Mouse (Mus musculus): Measurements from ENCODE around the gene Unc80. TPM values are rescaled to one million over a fixed set of nuclear protein-coding genes. Genes with fewer than 3 reads are reported as not detected.

The Unc80 gene
- polyA plus RNA-seq, 1 experiment from 2014 or later: 1.0 TPM

DNA sequence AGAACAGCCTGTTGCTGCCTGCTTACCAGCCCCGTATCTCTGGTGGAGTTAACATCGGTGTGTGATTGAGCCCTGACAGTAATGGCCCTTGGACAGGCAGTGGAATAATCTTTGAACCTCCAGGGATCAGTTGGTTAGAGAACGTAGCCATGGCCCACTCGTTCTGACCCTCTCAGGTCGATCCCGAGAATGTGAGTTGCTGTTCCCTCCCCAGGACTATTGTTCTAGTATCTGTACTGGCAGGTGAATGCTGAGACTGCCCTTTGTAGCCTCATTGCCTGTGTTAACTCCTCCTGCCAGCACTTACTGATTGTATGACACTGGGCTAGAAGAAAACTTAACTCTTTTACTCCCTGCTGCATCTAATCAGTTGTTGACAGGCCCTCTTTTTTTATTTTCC lies 236.4 kb downstream of the Unc80 start:
- H3K4me1 ChIP-seq (ENCODE audit: control insufficient read depth, insufficient read depth, low read length): no peaks in the 10 kb centered on the region
- H3K9ac ChIP-seq (ENCODE audit: low read length): no peak overlapping the region
- H3K27ac ChIP-seq (ENCODE audit: low read depth, low read length): no peak overlapping the region
- no peaks in the 10 kb centered on the region for H3K27me3 ChIP-seq (ENCODE audit: control insufficient read depth, insufficient read depth, low read length)
- peaks cover 3% of the 10 kb centered on the region; the same call in 1 of the 2 replicates for H3K36me3 ChIP-seq (ENCODE audit: control insufficient read depth, insufficient read depth, low read length)
- no peak overlapping the region for H3K4me2 ChIP-seq (ENCODE audit: low read depth)
- DNase-seq (ENCODE audit: low spot score) (no peak), ATAC-seq (ENCODE audit: insufficient read depth, low FRiP score, low TSS enrichment) (no peak)
- H3K9me3 ChIP-seq (ENCODE audit: control insufficient read depth, low read length): no peaks in the 10 kb centered on the region
- no peak overlapping the region for H3K4me3 ChIP-seq (ENCODE audit: low read depth, low read length)
- WGBS: 53% methylated on average over 6 of the region's 6 CpGs

DNA sequence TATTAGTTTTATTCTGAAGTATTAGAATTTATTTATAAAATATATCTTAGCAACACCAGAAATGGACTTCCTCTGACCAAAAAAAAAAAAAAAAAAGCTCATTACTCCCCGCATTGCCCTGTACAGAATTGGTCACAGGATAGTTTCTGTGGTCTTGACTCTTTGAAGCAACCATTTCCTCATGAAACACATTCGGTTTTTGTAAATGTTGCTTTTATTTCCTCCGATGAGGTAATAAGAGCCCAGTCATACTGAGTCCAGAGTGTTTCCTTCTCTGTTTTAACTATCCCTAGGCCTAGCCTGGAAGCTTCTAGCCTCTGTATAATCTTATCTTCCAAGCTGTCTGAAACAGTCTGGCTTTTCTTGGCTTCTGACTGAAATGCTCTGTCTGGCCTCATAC lies 244.7 kb downstream of the Unc80 start:
- no peak overlapping the region for H3K4me2 ChIP-seq (ENCODE audit: low read depth)
- H3K4me1 ChIP-seq (ENCODE audit: control insufficient read depth, insufficient read depth, low read length): no peaks in the 10 kb centered on the region
- no peaks in the 10 kb centered on the region for H3K9me3 ChIP-seq (ENCODE audit: control insufficient read depth, low read length)
- no peak for DNase-seq (ENCODE audit: low spot score)
- H3K27me3 ChIP-seq (ENCODE audit: control insufficient read depth, insufficient read depth, low read length): no peaks in the 10 kb centered on the region
- H3K9ac ChIP-seq (ENCODE audit: low read length): no peak overlapping the region
- H3K4me3 ChIP-seq (ENCODE audit: low read depth, low read length): no peak overlapping the region
- 0 out of 2 replicates have a peak, but pooled peaks cover 3% of the 10 kb centered on the region for H3K36me3 ChIP-seq (ENCODE audit: control insufficient read depth, insufficient read depth, low read length)
- ATAC-seq (ENCODE audit: insufficient read depth, low FRiP score, low TSS enrichment): no peak
- H3K27ac ChIP-seq (ENCODE audit: low read depth, low read length): no peak overlapping the region
- 92% methylated on average over 3 of the region's 3 CpGs for WGBS

DNA sequence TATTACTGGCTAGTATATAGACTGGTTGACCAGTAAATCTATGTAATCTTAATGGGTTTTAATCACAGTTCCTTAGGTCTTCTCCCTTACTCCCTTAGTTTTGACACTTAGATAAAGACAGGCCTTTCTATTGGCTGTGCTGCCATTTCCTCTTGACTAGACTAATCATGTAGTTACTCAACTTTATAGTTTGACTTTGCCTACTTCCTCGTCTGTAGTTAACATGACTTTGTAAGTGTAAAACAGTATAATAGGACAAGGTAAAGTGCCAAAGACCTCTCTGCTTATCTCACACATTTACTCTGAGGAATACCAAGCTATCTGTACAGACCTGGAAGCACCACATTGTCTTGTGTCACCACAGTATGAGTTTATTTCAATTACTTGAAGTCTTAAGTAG lies 262.4 kb downstream of the Unc80 start:
- no peak overlapping the region for H3K4me2 ChIP-seq (ENCODE audit: low read depth)
- DNase-seq (ENCODE audit: low spot score): no peak
- no peaks in the 10 kb centered on the region for H3K27me3 ChIP-seq (ENCODE audit: control insufficient read depth, insufficient read depth, low read length)
- H3K9me3 ChIP-seq (ENCODE audit: control insufficient read depth, low read length): no peaks in the 10 kb centered on the region
- no peak overlapping the region for H3K4me3 ChIP-seq (ENCODE audit: low read depth, low read length)
- no peak overlapping the region for H3K27ac ChIP-seq (ENCODE audit: low read depth, low read length)
- H3K36me3 ChIP-seq (ENCODE audit: control insufficient read depth, insufficient read depth, low read length): no peaks in the 10 kb centered on the region; the same call in 1 of the 2 replicates
- WGBS: 80% methylated on average over 1 of the region's 1 CpGs
- no peak overlapping the region for H3K9ac ChIP-seq (ENCODE audit: low read length)
- ATAC-seq (ENCODE audit: insufficient read depth, low FRiP score, low TSS enrichment): no peak
- no peaks in the 10 kb centered on the region for H3K4me1 ChIP-seq (ENCODE audit: control insufficient read depth, insufficient read depth, low read length)

Other genes with a start within 250 kb of the Unc80 start
- 51.1 and 54.5 TPM in 2 replicates for gene Rpe, start 232.5 kb downstream of the Unc80 start, polyA plus RNA-seq (2014; fragmentation: Nextera tagmentation; extraction: Ambion mirVana)

Data from neural tube, embryonic 11.5 days (tissue).